Mouse (Mus musculus) limb, embryonic 14.5 days (tissue): ENCODE data around the gene Gm36028. TPM values are rescaled to one million over a fixed set of nuclear protein-coding genes. Genes with fewer than 3 reads are reported as not detected.

ENCODE experiments used
- ATAC-seq: fragments of 200-750 bp; cut with Nextera tagmentation; 2 replicates; pipeline ENCODE4 v1.8.0; 2017; ENCODE audit warnings: low read depth, moderate number of reproducible peaks, moderate TSS enrichment; ENCODE audit not compliant: low FRiP score
- DNase-seq: peaks from one replicate; pipeline ENCODE4 v3.0.0-alpha.2; 2015; ENCODE audit warnings: low spot score
- H3K27ac ChIP-seq: fragments of 300-500 bp; sonication (generic); replicated peaks from 2 replicates; pipeline ENCODE4 v1.5.1; 2014; ENCODE audit warnings: low read depth, mild to moderate bottlenecking, low read length, moderate library complexity, mixed read lengths
- H3K27me3 ChIP-seq: fragments of 300-500 bp; sonication (generic); 2 replicates; pipeline ENCODE4 v1.6.1; 2014; ENCODE audit warnings: low read length, mixed read lengths; ENCODE audit not compliant: control insufficient read depth, insufficient read depth
- H3K36me3 ChIP-seq: fragments of 300-500 bp; sonication (generic); 2 replicates; pipeline ENCODE4 v1.6.1; 2014; ENCODE audit warnings: mild to moderate bottlenecking, low read length, moderate library complexity, mixed read lengths; ENCODE audit not compliant: control insufficient read depth, insufficient read depth
- H3K4me1 ChIP-seq: fragments of 300-500 bp; sonication (generic); 2 replicates; pipeline ENCODE4 v1.6.1; 2014; ENCODE audit warnings: antibody characterized with exemption, low read length, mixed read lengths; ENCODE audit not compliant: control insufficient read depth, insufficient read depth
- H3K4me2 ChIP-seq: fragments of 300-500 bp; sonication (generic); replicated peaks from 2 replicates; pipeline ENCODE4 v1.6.1; 2014; ENCODE audit warnings: low read depth, mild to moderate bottlenecking, low read length, moderate library complexity; ENCODE audit not compliant: severe bottlenecking
- H3K4me3 ChIP-seq: fragments of 300-500 bp; sonication (generic); replicated peaks from 2 replicates; pipeline ENCODE4 v1.5.1; 2014; ENCODE audit warnings: low read length
- H3K9ac ChIP-seq: fragments of 300-500 bp; sonication (generic); 2 replicates; pipeline ENCODE4 v1.6.1; 2014; ENCODE audit warnings: mild to moderate bottlenecking, low read depth, low read length, moderate library complexity; ENCODE audit not compliant: severe bottlenecking
- H3K9me3 ChIP-seq: fragments of 300-500 bp; sonication (generic); 2 replicates; pipeline ENCODE4 v1.6.1; 2016; ENCODE audit warnings: low read length; ENCODE audit not compliant: control insufficient read depth
- POLR2A ChIP-seq: fragments of 200-500 bp; IDR thresholded peaks from 2 replicates; pipeline ENCODE4 v1.8.0; 2012; ENCODE audit warnings: inconsistent platforms, mild to moderate bottlenecking, moderate library complexity, borderline replicate concordance; ENCODE audit not compliant: insufficient read depth, insufficient read length; ENCODE audit errors: extremely low read depth
- WGBS: fragments of 180-500 bp; shearing (Covaris S2); extraction: QIAGEN DNeasy Blood & Tissue Kit; methylation state at CpG from one replicate; pipeline ENCODE4 v1.1.7; 2014; 5-methylcytosine and 5-hydroxymethylcytosine counted together
- polyA plus RNA-seq, 2 experiments: library from polyadenylated mRNA; depleted of rRNA in 1 of 2; stranded (reverse) in 1 of 2; unstranded in 1 of 2; fragments of >200 nt; fragmentation: Nextera tagmentation in 1 of 2; extraction: Ambion mirVana in 1 of 2; gene quantifications; 2 replicates each; pipeline versions ENCODE4 v1.2.1 to v1.2.3; 2012 to 2014

The Gm36028 gene
- polyA plus RNA-seq, 2 experiments: 0.15 TPM; not detected in 1

GRCm38 (mm10) chr16:37893381-37893780 is 32.4 kb upstream of the Gm36028 start:
- Histone ChIP-seq H3K36me3 (0 out of 2 replicates have a peak, but pooled peaks cover 5% of the 10 kb centered on the region), H3K9ac (no peak overlapping the region), H3K4me1 (peaks cover 12% of the 10 kb centered on the region), H3K4me2 (no peak overlapping the region), H3K9me3 (no peaks in the 10 kb centered on the region), H3K27ac (no peak overlapping the region; the same call in 1 of the 2 replicates), H3K4me3 (no peak overlapping the region), H3K27me3 (no peaks in the 10 kb centered on the region)
- no peak for TF ChIP-seq POLR2A
- 34% methylated on average over 6 of the region's 6 CpGs for WGBS
- no peak for DNase-seq
- ATAC-seq: no peak

GRCm38 (mm10) chr16:37892667-37893066 is 31.7 kb upstream of the Gm36028 start:
- 0 out of 2 replicates have a peak, but pooled peaks cover 5% of the 10 kb centered on the region for H3K36me3 ChIP-seq
- H3K4me3 ChIP-seq: no peak overlapping the region
- no peak overlapping the region for H3K9ac ChIP-seq
- peaks cover 7% of the 10 kb centered on the region; the same call in 1 of the 2 replicates for H3K4me1 ChIP-seq
- H3K4me2 ChIP-seq: no peak overlapping the region
- no peak for TF ChIP-seq POLR2A
- DNase-seq: peak; percentile 45
- no peak overlapping the region; the same call in 1 of the 2 replicates for H3K27ac ChIP-seq
- WGBS: 14% methylated on average over 2 of the region's 2 CpGs
- H3K9me3 ChIP-seq: no peaks in the 10 kb centered on the region
- no peaks in the 10 kb centered on the region for H3K27me3 ChIP-seq
- ATAC-seq: peak; percentile 42; the same call in 1 of the 2 replicates

- Histone ChIP-seq H3K9me3 (no peaks in the 10 kb centered on the region), H3K27ac (no peak overlapping the region), H3K27me3 (no peaks in the 10 kb centered on the region), H3K4me3 (no peak overlapping the region), H3K36me3 (0 out of 2 replicates have a peak, but pooled peaks cover 8% of the 10 kb centered on the region), H3K4me2 (no peak overlapping the region), H3K9ac (no peak overlapping the region), H3K4me1 (0 out of 2 replicates have a peak, but pooled peaks cover 7% of the 10 kb centered on the region)
- TF ChIP-seq POLR2A: no peak
- ATAC-seq: no peak
- WGBS: 86% methylated on average over 3 of the region's 3 CpGs
- DNase-seq: no peak
Observed at GRCm38 (mm10) chr16:37888986-37889385, 28.0 kb upstream of the Gm36028 start.

GRCm38 (mm10) chr16:37881168-37881567 is 20.2 kb upstream of the Gm36028 start:
- H3K9ac ChIP-seq: no peak overlapping the region
- no peak overlapping the region for H3K4me2 ChIP-seq
- no peak overlapping the region for H3K27ac ChIP-seq
- H3K9me3 ChIP-seq: no peaks in the 10 kb centered on the region
- 87% methylated on average over 2 of the region's 2 CpGs for WGBS
- H3K27me3 ChIP-seq: no peaks in the 10 kb centered on the region
- no peak overlapping the region for H3K4me3 ChIP-seq
- no peak for ATAC-seq
- DNase-seq: no peak
- H3K4me1 ChIP-seq: no peaks in the 10 kb centered on the region
- TF ChIP-seq POLR2A: no peak
- H3K36me3 ChIP-seq: peaks cover 71% of the 10 kb centered on the region

- Histone ChIP-seq H3K9me3 (no peaks in the 10 kb centered on the region), H3K4me1 (no peaks in the 10 kb centered on the region), H3K27ac (no peak overlapping the region), H3K27me3 (no peaks in the 10 kb centered on the region), H3K4me2 (no peak overlapping the region), H3K9ac (no peak overlapping the region), H3K36me3 (peaks cover 71% of the 10 kb centered on the region), H3K4me3 (no peak overlapping the region)
- no peak for TF ChIP-seq POLR2A
- 94% methylated on average over 4 of the region's 4 CpGs for WGBS
- ATAC-seq (no peak), DNase-seq (no peak)
Observed at GRCm38 (mm10) chr16:37879750-37880419, 18.9 kb upstream of the Gm36028 start.
